Mouse (Mus musculus): ENCODE results near the gene Mfap4. TPM values are rescaled to one million over a fixed set of nuclear protein-coding genes. Genes with fewer than 3 reads are reported as not detected.

Mfap4 gene
- 342 and 441 TPM in 2 replicates for polyA plus RNA-seq (2012; rRNA removed)

GRCm38 (mm10) chr11:61484613-61485540 lies at the start of gene Mfap4:
TSS of gene Mfap4 (plus strand) at chr11:61485431.

GRCm38 (mm10) chr11:61494129-61494997 lies 9.1 kb downstream of the Mfap4 start, which contains the start of gene Mapk7:
TSS of gene Mapk7 (minus strand) at chr11:61494406.

GRCm38 (mm10) chr11:61504713-61505257 lies 19.6 kb downstream of the Mfap4 start, which contains the start of gene B9d1:
TSS of gene B9d1 (plus strand) at chr11:61505144.

Other genes with a start within 250 kb of the Mfap4 start
- gene Aldh3a2, start 218.0 kb upstream of the Mfap4 start, polyA plus RNA-seq (2012; rRNA removed): 63.4 and 73.9 TPM in 2 replicates
- gene Slc47a2, start 142.6 kb upstream of the Mfap4 start, polyA plus RNA-seq (2012; rRNA removed): 12.3 and 16.3 TPM in 2 replicates
- 5.1 and 8.2 TPM in 2 replicates for gene Slc47a1, start 107.1 kb upstream of the Mfap4 start, polyA plus RNA-seq (2012; rRNA removed)
- gene Rnf112, start 31.3 kb upstream of the Mfap4 start, polyA plus RNA-seq (2012; rRNA removed): 3.3 and 8.1 TPM in 2 replicates
- gene Mapk7, start 9.0 kb downstream of the Mfap4 start, polyA plus RNA-seq (2012; rRNA removed): 62.2 and 65.3 TPM in 2 replicates
- gene B9d1, start 19.7 kb downstream of the Mfap4 start, polyA plus RNA-seq (2012; rRNA removed): 72.8 and 88.2 TPM in 2 replicates
- 60.3 and 68.0 TPM in 2 replicates for gene Epn2, start 94.3 kb downstream of the Mfap4 start, polyA plus RNA-seq (2012; rRNA removed)
- 8.3 and 10.0 TPM in 2 replicates for gene Grap, start 167.8 kb downstream of the Mfap4 start, polyA plus RNA-seq (2012; rRNA removed)
- 14.1 and 14.7 TPM in 2 replicates for gene Fam83g, start 198.7 kb downstream of the Mfap4 start, polyA plus RNA-seq (2012; rRNA removed)
- 0.14 and 0.17 TPM in 2 replicates for gene Slc5a10, start 235.4 kb downstream of the Mfap4 start, polyA plus RNA-seq (2012; rRNA removed)

Data from ovary, adult 2 months (tissue).